Mouse (Mus musculus): ENCODE data around the gene Tmem179b. TPM values are rescaled to one million over a fixed set of nuclear protein-coding genes. Genes with fewer than 3 reads are reported as not detected.

Tmem179b gene
- polyA plus RNA-seq, 1 experiment from 2014 or later = 49.5 TPM

DNA sequence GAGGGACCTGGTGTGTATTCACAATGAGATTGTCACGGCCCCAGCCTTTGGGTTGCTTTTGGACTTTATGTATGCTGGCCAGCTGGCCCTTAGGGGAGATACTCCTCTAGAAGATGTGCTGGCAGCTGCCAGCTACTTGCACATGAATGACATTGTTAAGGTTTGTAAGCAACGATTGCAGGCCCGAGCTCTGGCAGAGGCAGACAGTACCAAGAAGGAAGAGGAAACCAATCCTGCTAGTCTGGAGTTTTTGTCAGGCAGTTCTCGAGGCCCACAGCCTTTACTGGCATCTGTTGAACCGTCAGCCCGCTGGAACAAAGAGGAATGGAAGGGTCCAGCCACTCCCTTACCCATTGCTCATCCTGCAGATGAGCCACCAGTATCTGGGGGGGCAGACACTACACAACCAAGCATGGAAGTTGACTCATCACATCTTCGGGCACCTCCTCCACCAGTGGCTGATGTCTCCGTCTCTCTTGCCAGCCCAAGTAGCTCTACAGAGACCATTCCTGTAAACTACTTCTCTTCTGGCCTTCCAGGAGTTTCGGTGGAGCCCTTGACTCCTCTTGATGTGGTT, 29.0 kb upstream of the Tmem179b start:
- Histone ChIP-seq H3K4me1 (peaks cover 21% of the 10 kb centered on the region), H3K9me3 (no peaks in the 10 kb centered on the region), H3K36me3 (replicated peaks) (peaks cover 52% of the 10 kb centered on the region), H3K27ac (peak overlapping the region; percentile 90), H3K27me3 (ENCODE audit: poor library complexity, severe bottlenecking) (no peaks in the 10 kb centered on the region), H3K4me3 (peak overlapping the region; percentile 65)
- WGBS = 94% methylated on average over 9 of the region's 9 CpGs
- DNase-seq (ENCODE audit: extremely low spot score, low spot score) = no peak

DNA sequence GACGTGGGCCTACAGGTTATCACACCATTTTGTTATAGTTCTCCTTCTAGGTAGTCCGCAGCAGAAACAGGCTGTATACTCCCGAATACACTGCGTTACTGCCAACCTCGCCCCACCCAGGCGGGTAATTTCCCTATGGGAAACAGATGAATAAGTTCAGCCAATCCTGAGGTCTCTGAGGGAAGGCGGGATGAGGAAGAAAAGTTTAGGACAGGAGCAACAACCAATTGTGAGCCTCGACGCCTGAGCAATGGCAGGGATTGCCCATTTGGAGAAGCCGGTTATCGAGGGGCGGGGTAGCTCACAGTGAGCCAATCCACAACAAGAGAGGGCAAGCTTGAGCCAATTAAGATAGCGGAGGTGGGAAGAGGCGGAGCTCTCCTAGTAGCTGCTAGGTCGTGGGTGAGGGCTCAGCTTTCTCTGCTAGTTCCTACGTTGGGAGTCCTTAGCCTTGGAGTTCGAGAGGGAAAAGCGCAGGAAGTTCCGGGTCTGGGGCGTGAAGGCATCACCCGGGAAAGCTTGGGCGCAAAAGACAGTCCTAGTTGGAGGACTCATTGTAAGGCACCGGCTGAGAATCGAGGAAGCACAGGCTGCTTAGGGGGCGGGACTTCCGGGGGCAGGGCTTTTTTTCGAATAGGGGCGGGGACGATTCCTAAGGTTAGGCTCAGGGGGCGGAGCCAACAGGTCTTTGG, 28.0 kb upstream of the Tmem179b start, which contains the start of gene Zbtb3:
TSS of gene Zbtb3 (plus strand) at position 426 of the 692 bp plus-strand sequence.
- Histone ChIP-seq H3K4me3 (peak within 1 kb of the TSS; percentile 65), H3K36me3 (replicated peaks) (peaks cover 42% of the 10 kb centered on the region), H3K4me1 (peaks cover 28% of the 10 kb centered on the region), H3K27me3 (ENCODE audit: poor library complexity, severe bottlenecking) (no peaks in the 10 kb centered on the region), H3K27ac (peak within 1 kb of the TSS; percentile 90), H3K9me3 (no peaks in the 10 kb centered on the region)
- peak; percentile 96 for DNase-seq (ENCODE audit: extremely low spot score, low spot score)
- under 1% methylated on average over 30 of the region's 30 CpGs for WGBS

GRCm38 (mm10) chr19:8798947-8799315, 24.7 kb upstream of the Tmem179b start:
- DNase-seq (ENCODE audit: extremely low spot score, low spot score) = no peak
- Histone ChIP-seq H3K9me3 (no peaks in the 10 kb centered on the region), H3K4me3 (peak overlapping the region; percentile 76), H3K4me1 (peaks cover 32% of the 10 kb centered on the region), H3K36me3 (replicated peaks) (peaks cover 35% of the 10 kb centered on the region), H3K27me3 (ENCODE audit: poor library complexity, severe bottlenecking) (no peaks in the 10 kb centered on the region), H3K27ac (no peak overlapping the region)

GRCm38 (mm10) chr19:8798264-8798946, 24.1 kb upstream of the Tmem179b start, which contains the start of gene Polr2g:
Gene Polr2g, minus strand, starts transcription at chr19:8798577.
- H3K27me3 ChIP-seq (ENCODE audit: poor library complexity, severe bottlenecking) = no peaks in the 10 kb centered on the region
- peaks cover 35% of the 10 kb centered on the region for H3K36me3 ChIP-seq (replicated peaks)
- peak within 1 kb of the TSS; percentile 87 for H3K27ac ChIP-seq
- H3K4me3 ChIP-seq = peak within 1 kb of the TSS; percentile 76
- WGBS = 2% methylated on average over 25 of the region's 25 CpGs
- no peaks in the 10 kb centered on the region for H3K9me3 ChIP-seq
- peaks cover 27% of the 10 kb centered on the region for H3K4me1 ChIP-seq
- DNase-seq (ENCODE audit: extremely low spot score, low spot score) = peak; percentile 85

DNA sequence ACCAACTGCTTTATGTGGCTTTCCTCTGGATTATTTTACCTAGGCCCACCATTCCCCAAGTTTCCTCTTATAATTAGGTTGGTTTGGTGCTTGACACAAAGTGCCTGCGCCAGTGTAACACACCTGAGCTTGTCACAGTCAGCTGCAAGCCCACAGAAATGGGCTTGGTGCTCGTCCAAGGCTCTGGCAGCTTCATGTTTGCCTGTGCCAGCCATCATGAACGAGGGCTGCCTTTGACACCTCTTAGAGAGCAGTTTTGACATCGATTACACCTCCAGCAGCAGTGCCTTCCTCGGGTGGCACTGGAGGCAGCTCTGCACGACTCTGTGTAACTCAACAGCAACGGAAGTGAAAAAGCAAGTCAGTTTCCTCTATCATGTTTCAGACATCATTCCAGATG, 15.9 kb upstream of the Tmem179b start:
- Histone ChIP-seq H3K4me1 (peaks cover 22% of the 10 kb centered on the region), H3K36me3 (replicated peaks) (peaks cover 44% of the 10 kb centered on the region), H3K4me3 (no peak overlapping the region), H3K27ac (no peak overlapping the region), H3K9me3 (no peaks in the 10 kb centered on the region), H3K27me3 (ENCODE audit: poor library complexity, severe bottlenecking) (no peaks in the 10 kb centered on the region)
- no peak for DNase-seq (ENCODE audit: extremely low spot score, low spot score)
- 88% methylated on average over 7 of the region's 7 CpGs for WGBS

GRCm38 (mm10) chr19:8789171-8789570, 14.9 kb upstream of the Tmem179b start:
- H3K27me3 ChIP-seq (ENCODE audit: poor library complexity, severe bottlenecking) = no peaks in the 10 kb centered on the region
- peaks cover 40% of the 10 kb centered on the region for H3K36me3 ChIP-seq (replicated peaks)
- peaks cover 25% of the 10 kb centered on the region for H3K4me1 ChIP-seq
- H3K27ac ChIP-seq = peak overlapping the region; percentile 40; the same call in 1 of the 2 replicates
- WGBS = 61% methylated on average over 1 of the region's 1 CpGs
- H3K9me3 ChIP-seq = no peaks in the 10 kb centered on the region
- no peak overlapping the region for H3K4me3 ChIP-seq
- DNase-seq (ENCODE audit: extremely low spot score, low spot score) = no peak

GRCm38 (mm10) chr19:8788521-8788920, 14.3 kb upstream of the Tmem179b start:
- Histone ChIP-seq H3K9me3 (no peaks in the 10 kb centered on the region), H3K36me3 (replicated peaks) (peaks cover 40% of the 10 kb centered on the region), H3K4me1 (peaks cover 25% of the 10 kb centered on the region), H3K4me3 (no peak overlapping the region), H3K27ac (peak overlapping the region; percentile 40; the same call in 1 of the 2 replicates), H3K27me3 (ENCODE audit: poor library complexity, severe bottlenecking) (no peaks in the 10 kb centered on the region)
- 21% methylated on average over 3 of the region's 3 CpGs for WGBS
- peak; percentile 21 for DNase-seq (ENCODE audit: extremely low spot score, low spot score)

DNA sequence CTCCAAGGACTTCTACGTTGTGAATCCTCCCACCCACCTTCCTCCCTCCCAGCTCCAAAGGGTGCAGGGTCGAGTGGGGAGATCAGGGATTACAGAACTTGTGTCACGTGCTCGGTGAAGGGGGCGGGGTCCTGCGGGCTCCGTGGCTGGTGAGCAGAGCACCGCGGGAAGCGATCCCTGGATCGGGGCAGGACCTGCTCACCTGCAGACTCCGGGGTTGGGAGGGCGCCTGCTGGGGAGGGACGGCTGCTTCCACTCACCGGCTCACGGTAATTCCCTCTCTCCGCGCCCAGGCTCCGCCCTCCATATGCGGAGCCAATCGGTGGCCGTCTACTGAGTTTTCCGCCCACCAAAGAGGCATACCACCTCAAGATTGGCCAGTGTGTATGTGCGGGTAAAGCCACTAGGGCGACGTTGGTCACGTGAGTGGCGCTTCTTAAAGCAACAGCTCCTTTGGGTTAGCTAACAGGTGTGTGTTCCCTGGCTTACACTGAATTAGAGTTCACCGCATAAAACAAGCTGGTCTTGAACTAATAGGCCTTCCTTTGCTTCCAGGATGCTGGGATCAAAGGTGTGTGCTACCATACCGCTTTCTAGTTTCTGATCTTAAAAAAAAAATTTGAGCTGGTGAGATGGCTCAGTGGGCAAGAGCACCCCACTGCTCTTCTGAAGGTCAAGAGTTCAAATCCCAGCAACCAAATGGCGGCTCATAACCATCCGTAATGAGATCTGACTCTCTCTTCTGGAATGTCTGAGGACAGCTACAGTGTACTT, 11.9 kb upstream of the Tmem179b start, which contains the start of gene Taf6l:
TSS of gene Taf6l (minus strand) at position 410 of the 774 bp plus-strand sequence.
- DNase-seq (ENCODE audit: extremely low spot score, low spot score) = peak; percentile 90
- whole genome bisulfite sequencing = 1% methylated on average over 32 of the region's 32 CpGs
- Histone ChIP-seq H3K4me1 (peaks cover 25% of the 10 kb centered on the region), H3K9me3 (no peaks in the 10 kb centered on the region), H3K36me3 (replicated peaks) (peaks cover 43% of the 10 kb centered on the region), H3K27ac (peak within 1 kb of the TSS; percentile 89), H3K4me3 (peak within 1 kb of the TSS; percentile 73), H3K27me3 (ENCODE audit: poor library complexity, severe bottlenecking) (no peaks in the 10 kb centered on the region)

GRCm38 (mm10) chr19:8774951-8775421, 719 bp upstream of the Tmem179b start:
- H3K9me3 ChIP-seq = no peaks in the 10 kb centered on the region
- H3K4me3 ChIP-seq = peak overlapping the region; percentile 88
- H3K36me3 ChIP-seq (replicated peaks) = peaks cover 70% of the 10 kb centered on the region
- no peaks in the 10 kb centered on the region for H3K27me3 ChIP-seq (ENCODE audit: poor library complexity, severe bottlenecking)
- peak; percentile 31 for DNase-seq (ENCODE audit: extremely low spot score, low spot score)
- peak overlapping the region; percentile 98 for H3K27ac ChIP-seq
- WGBS = 8% methylated on average over 20 of the region's 20 CpGs
- peaks cover 52% of the 10 kb centered on the region for H3K4me1 ChIP-seq

- peak overlapping the region; percentile 98 for H3K27ac ChIP-seq
- peaks cover 52% of the 10 kb centered on the region for H3K4me1 ChIP-seq
- peak overlapping the region; percentile 88 for H3K4me3 ChIP-seq
- 69% methylated on average over 6 of the region's 6 CpGs for WGBS
- no peak for DNase-seq (ENCODE audit: extremely low spot score, low spot score)
- H3K36me3 ChIP-seq (replicated peaks) = peaks cover 73% of the 10 kb centered on the region
- no peaks in the 10 kb centered on the region for H3K27me3 ChIP-seq (ENCODE audit: poor library complexity, severe bottlenecking)
- H3K9me3 ChIP-seq = no peaks in the 10 kb centered on the region
Measured at GRCm38 (mm10) chr19:8773409-8773808, 858 bp downstream of the Tmem179b start.

- Histone ChIP-seq H3K36me3 (replicated peaks) (peaks cover 73% of the 10 kb centered on the region), H3K27me3 (ENCODE audit: poor library complexity, severe bottlenecking) (no peaks in the 10 kb centered on the region), H3K4me3 (peak overlapping the region; percentile 88), H3K9me3 (no peaks in the 10 kb centered on the region), H3K4me1 (peaks cover 52% of the 10 kb centered on the region), H3K27ac (peak overlapping the region; percentile 98)
- 81% methylated on average over 5 of the region's 5 CpGs for WGBS
- DNase-seq (ENCODE audit: extremely low spot score, low spot score) = peak; percentile 25
Measured at GRCm38 (mm10) chr19:8772996-8773395, 1.3 kb downstream of the Tmem179b start.

DNA sequence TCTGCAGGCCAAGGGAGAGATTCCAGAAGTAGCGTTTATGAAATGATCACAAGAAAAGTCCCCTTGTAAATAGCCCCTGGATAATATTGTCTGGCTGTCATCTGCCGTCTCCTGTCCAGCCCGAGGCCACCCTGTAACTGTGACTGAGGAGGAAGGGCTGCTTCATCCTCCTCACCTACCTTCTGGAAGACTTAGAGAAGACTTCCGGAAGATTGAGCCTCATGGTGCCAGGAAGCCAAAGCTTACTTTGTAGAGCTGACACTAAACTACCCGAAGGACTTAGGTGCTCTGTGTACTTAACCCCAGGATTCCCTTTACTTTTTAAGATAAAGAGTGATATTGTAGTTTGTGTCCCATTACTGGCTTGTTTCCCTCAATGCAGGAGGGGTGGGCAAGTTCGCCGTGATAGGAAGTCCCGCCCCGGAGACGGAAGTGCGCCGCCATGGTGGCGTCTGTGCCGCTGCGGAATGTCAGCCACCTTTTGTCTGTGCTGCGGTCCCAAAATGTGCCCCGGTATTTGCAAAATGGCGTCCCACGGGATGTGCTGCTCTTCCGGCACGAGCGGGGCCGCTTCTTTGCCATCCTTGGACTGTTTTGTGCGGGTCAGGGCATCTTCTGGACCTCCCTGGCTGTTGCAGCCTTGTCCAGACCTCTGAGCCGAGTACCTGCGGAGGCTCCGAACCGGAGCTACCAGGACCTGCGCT, 3.5 kb downstream of the Tmem179b start, which contains the start of gene Tmem223:
TSS of gene Tmem223 (plus strand) at position 430 of the 704 bp plus-strand sequence.
- Histone ChIP-seq H3K4me3 (peak within 1 kb of the TSS; percentile 89), H3K36me3 (replicated peaks) (peaks cover 79% of the 10 kb centered on the region), H3K27ac (peak within 1 kb of the TSS; percentile 98), H3K9me3 (peaks cover 2% of the 10 kb centered on the region), H3K27me3 (ENCODE audit: poor library complexity, severe bottlenecking) (no peaks in the 10 kb centered on the region), H3K4me1 (peaks cover 50% of the 10 kb centered on the region)
- WGBS = 23% methylated on average over 29 of the region's 29 CpGs
- DNase-seq (ENCODE audit: extremely low spot score, low spot score) = peak; percentile 83
